Comparison of ENCODE assay signal across 19 mouse cellular contexts in genomic region chr13:75775961-75776360, GRCm38 (mm10).
"Had no signal": no experiment of that assay in that cellular context is flagged by ENCODE, and none has a peak within 500 bp of the region (broad histone marks: within the 10 kb centered on the region; RNA-seq: fewer than 3 reads in every experiment).

No protein-coding gene starts in this region.

- ATAC-seq: midbrain, embryonic 15.5 days had no signal

- H3K9me3 ChIP-seq: liver, embryonic 13.5 days; liver, embryonic 15.5 days; midbrain, embryonic 10.5 days; midbrain, embryonic 15.5 days; neural tube, embryonic 13.5 days; neural tube, embryonic 15.5 days had no signal

- H3K27me3 ChIP-seq: liver, embryonic 13.5 days; liver, embryonic 15.5 days; midbrain, embryonic 15.5 days; neural tube, embryonic 13.5 days; neural tube, embryonic 15.5 days had no signal

- H3K4me1 ChIP-seq: midbrain, embryonic 10.5 days; midbrain, embryonic 15.5 days; neural tube, embryonic 13.5 days; neural tube, embryonic 15.5 days had no signal

- H3K4me2 ChIP-seq: liver, embryonic 13.5 days; liver, embryonic 15.5 days; lung, embryonic 14.5 days; midbrain, embryonic 15.5 days; neural tube, embryonic 13.5 days; neural tube, embryonic 15.5 days had no signal

- H3K36me3 ChIP-seq: midbrain, embryonic 15.5 days; neural tube, embryonic 13.5 days; neural tube, embryonic 15.5 days had no signal

- DNase-seq: liver, embryonic 13.5 days; lung, adult 18-20 months; lung, embryonic 14.5 days; lung, postnatal 10 days; lung, postnatal 4 days; retina, postnatal 1 day; right cerebral cortex, adult 18-20 months; right cerebral cortex, postnatal 25 days; right cerebral cortex, postnatal 4 days; spleen, adult 18-20 months; thymus, adult 2 months; thymus, postnatal 25 days; thymus, postnatal 4 days had no signal

- H3K4me3 ChIP-seq: liver, embryonic 13.5 days; liver, embryonic 15.5 days; midbrain, embryonic 10.5 days; midbrain, embryonic 15.5 days; myocyte; neural tube, embryonic 13.5 days; neural tube, embryonic 15.5 days had no signal

- H3K9ac ChIP-seq: liver, embryonic 13.5 days; liver, embryonic 15.5 days; lung, embryonic 14.5 days; midbrain, embryonic 15.5 days; neural tube, embryonic 13.5 days; neural tube, embryonic 15.5 days had no signal

- H3K27ac ChIP-seq: liver, embryonic 13.5 days; liver, embryonic 15.5 days; midbrain, embryonic 10.5 days; midbrain, embryonic 15.5 days; neural tube, embryonic 13.5 days; neural tube, embryonic 15.5 days had no signal
